Mouse (Mus musculus): ENCODE data around the gene Slc26a9. TPM values are rescaled to one million over a fixed set of nuclear protein-coding genes. Genes with fewer than 3 reads are reported as not detected.

Gene Slc26a9
- polyA plus RNA-seq, 1 experiment = 0.02 TPM

DNA sequence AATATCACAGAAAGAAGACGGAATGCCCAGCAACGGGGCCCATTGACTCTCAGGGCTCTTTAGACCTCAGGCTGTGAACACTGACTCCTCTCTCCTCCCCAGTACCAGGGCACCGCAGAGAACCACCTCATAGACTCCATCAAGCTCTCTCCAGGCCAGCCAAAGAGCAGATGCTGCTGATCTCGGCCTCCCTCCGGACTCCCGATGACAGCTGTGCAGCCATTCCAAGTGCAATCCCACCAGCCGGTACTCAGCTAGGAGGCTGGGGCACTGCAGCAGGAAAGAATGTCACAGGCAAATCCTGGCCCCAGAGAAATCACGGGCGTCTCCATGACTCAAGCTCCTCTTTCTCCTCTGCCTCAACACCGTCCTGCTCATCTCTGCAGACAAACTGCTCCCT is 32.3 kb upstream of the Slc26a9 start:
- TF ChIP-seq CTCF (IDR thresholded peaks at IDR 0.05; ENCODE audit: extremely low read depth, insufficient read depth, low read length) (no peak), POLR2A (IDR thresholded peaks at IDR 0.05; ENCODE audit: extremely low read depth, insufficient read depth, low read length) (no peak)
- no peak overlapping the region for H3K27ac ChIP-seq (ENCODE audit: insufficient read depth, low read length)
- no peaks in the 10 kb centered on the region; the same call in 1 of the 2 replicates for H3K4me1 ChIP-seq (ENCODE audit: control insufficient read depth, insufficient read depth, low read length)
- H3K4me3 ChIP-seq (ENCODE audit: insufficient read depth, low read length) = no peak overlapping the region

GRCm38 (mm10) chr1:131712386-131712785 is 31.4 kb upstream of the Slc26a9 start:
- TF ChIP-seq POLR2A (IDR thresholded peaks at IDR 0.05; ENCODE audit: extremely low read depth, insufficient read depth, low read length) (no peak), CTCF (IDR thresholded peaks at IDR 0.05; ENCODE audit: extremely low read depth, insufficient read depth, low read length) (peak; percentile 87)
- no peak overlapping the region for H3K4me3 ChIP-seq (ENCODE audit: insufficient read depth, low read length)
- no peak overlapping the region for H3K27ac ChIP-seq (ENCODE audit: insufficient read depth, low read length)
- no peaks in the 10 kb centered on the region; the same call in 1 of the 2 replicates for H3K4me1 ChIP-seq (ENCODE audit: control insufficient read depth, insufficient read depth, low read length)

GRCm38 (mm10) chr1:131714388-131715337 is 29.2 kb upstream of the Slc26a9 start:
- Histone ChIP-seq H3K4me1 (ENCODE audit: control insufficient read depth, insufficient read depth, low read length) (no peaks in the 10 kb centered on the region; the same call in 1 of the 2 replicates), H3K4me3 (ENCODE audit: insufficient read depth, low read length) (no peak overlapping the region), H3K27ac (ENCODE audit: insufficient read depth, low read length) (no peak overlapping the region)
- TF ChIP-seq POLR2A (IDR thresholded peaks at IDR 0.05; ENCODE audit: extremely low read depth, insufficient read depth, low read length) = no peak
- no peak for TF ChIP-seq CTCF (IDR thresholded peaks at IDR 0.05; ENCODE audit: extremely low read depth, insufficient read depth, low read length)

DNA sequence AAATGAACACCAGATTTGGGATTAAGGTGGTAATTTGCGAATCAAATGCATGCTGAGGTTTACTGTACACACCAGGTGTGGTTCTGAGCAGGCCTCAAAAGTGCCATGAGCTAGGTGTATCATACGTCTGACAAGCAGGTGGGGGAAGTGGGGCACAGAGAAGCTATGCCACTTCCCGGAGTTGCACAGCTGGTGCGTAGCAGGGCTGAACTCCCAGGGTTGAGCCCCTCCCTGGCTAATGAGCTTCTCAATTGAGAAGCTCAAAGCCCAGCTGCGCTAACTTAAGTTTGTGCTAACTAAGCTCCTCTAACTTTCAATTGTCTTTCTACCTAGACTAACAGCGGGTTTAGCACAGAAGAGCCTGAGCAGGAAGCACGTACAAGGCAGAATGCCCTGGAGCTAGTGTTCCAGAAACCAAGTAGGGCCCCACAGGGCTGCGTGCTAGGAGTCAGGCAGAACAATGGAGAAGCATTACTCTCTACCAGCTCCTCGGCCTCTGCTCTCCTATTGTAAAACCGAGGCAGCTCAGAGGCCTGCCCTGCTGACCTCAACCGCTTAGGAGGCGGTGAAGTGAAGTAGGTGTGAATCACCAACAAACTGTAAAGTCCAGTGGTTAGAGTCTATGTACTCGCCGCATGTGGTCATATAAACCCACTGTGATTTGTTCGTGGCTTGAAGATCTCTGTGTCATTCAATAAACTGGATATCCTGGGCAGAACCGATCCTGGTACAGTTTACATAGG is 24.7 kb upstream of the Slc26a9 start:
- TF ChIP-seq CTCF (IDR thresholded peaks at IDR 0.05; ENCODE audit: extremely low read depth, insufficient read depth, low read length) = no peak
- TF ChIP-seq POLR2A (IDR thresholded peaks at IDR 0.05; ENCODE audit: extremely low read depth, insufficient read depth, low read length) = no peak
- Histone ChIP-seq H3K27ac (ENCODE audit: insufficient read depth, low read length) (no peak overlapping the region), H3K4me3 (ENCODE audit: insufficient read depth, low read length) (no peak overlapping the region), H3K4me1 (ENCODE audit: control insufficient read depth, insufficient read depth, low read length) (no peaks in the 10 kb centered on the region; the same call in 1 of the 2 replicates)

- H3K4me1 ChIP-seq (ENCODE audit: control insufficient read depth, insufficient read depth, low read length) = no peaks in the 10 kb centered on the region
- H3K27ac ChIP-seq (ENCODE audit: insufficient read depth, low read length) = no peak overlapping the region
- no peak overlapping the region for H3K4me3 ChIP-seq (ENCODE audit: insufficient read depth, low read length)
- no peak for TF ChIP-seq POLR2A (IDR thresholded peaks at IDR 0.05; ENCODE audit: extremely low read depth, insufficient read depth, low read length)
- TF ChIP-seq CTCF (IDR thresholded peaks at IDR 0.05; ENCODE audit: extremely low read depth, insufficient read depth, low read length) = no peak
These were observed 21.8 kb upstream of the Slc26a9 start for GRCm38 (mm10) chr1:131721989-131722388.

GRCm38 (mm10) chr1:131723549-131723948 is 20.3 kb upstream of the Slc26a9 start:
- TF ChIP-seq POLR2A (IDR thresholded peaks at IDR 0.05; ENCODE audit: extremely low read depth, insufficient read depth, low read length) (no peak), CTCF (IDR thresholded peaks at IDR 0.05; ENCODE audit: extremely low read depth, insufficient read depth, low read length) (no peak)

DNA sequence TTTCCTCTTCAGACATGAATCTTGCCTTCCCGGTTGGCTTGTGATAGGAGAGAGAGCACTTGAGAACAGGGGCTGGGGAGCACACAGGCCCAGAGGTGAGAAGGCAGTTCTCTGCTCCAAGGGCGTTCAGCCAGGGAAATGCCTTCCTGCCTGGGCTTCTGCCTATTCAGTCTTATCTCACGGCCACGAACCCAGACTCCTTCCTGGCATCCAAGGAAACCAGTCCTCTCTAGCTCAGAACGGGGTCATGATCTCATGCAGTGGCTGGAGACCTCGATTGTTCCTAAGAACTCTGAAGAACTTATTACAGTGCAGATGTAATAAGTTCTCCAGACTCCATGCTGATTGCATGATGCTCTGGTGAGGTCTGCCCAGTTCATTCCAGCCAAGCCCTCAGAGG is 17.2 kb upstream of the Slc26a9 start:
- Histone ChIP-seq H3K4me3 (ENCODE audit: insufficient read depth, low read length) (no peak overlapping the region), H3K27ac (ENCODE audit: insufficient read depth, low read length) (no peak overlapping the region), H3K4me1 (ENCODE audit: control insufficient read depth, insufficient read depth, low read length) (no peaks in the 10 kb centered on the region)
- TF ChIP-seq CTCF (IDR thresholded peaks at IDR 0.05; ENCODE audit: extremely low read depth, insufficient read depth, low read length) = no peak
- TF ChIP-seq POLR2A (IDR thresholded peaks at IDR 0.05; ENCODE audit: extremely low read depth, insufficient read depth, low read length) = no peak

More at GRCm38 (mm10) chr1:131723549-131723948, 20.3 kb upstream of the Slc26a9 start:
- no peak overlapping the region for H3K4me3 ChIP-seq (ENCODE audit: insufficient read depth, low read length)
- H3K4me1 ChIP-seq (ENCODE audit: control insufficient read depth, insufficient read depth, low read length) = no peaks in the 10 kb centered on the region
- no peak overlapping the region for H3K27ac ChIP-seq (ENCODE audit: insufficient read depth, low read length)

GRCm38 (mm10) chr1:131730639-131731437 is 13.0 kb upstream of the Slc26a9 start:
- TF ChIP-seq CTCF (IDR thresholded peaks at IDR 0.05; ENCODE audit: extremely low read depth, insufficient read depth, low read length) (no peak), POLR2A (IDR thresholded peaks at IDR 0.05; ENCODE audit: extremely low read depth, insufficient read depth, low read length) (no peak)
- H3K4me3 ChIP-seq (ENCODE audit: insufficient read depth, low read length) = no peak overlapping the region

More at GRCm38 (mm10) chr1:131730639-131731437, 13.0 kb upstream of the Slc26a9 start:
- H3K4me1 ChIP-seq (ENCODE audit: control insufficient read depth, insufficient read depth, low read length) = no peaks in the 10 kb centered on the region
- no peak overlapping the region for H3K27ac ChIP-seq (ENCODE audit: insufficient read depth, low read length)

Measured in cortical plate, adult 2 months (tissue).